Mouse (Mus musculus): ENCODE results near the gene Erp44. TPM values are rescaled to one million over a fixed set of nuclear protein-coding genes. Genes with fewer than 3 reads are reported as not detected.

The Erp44 gene
- polyA plus RNA-seq, 1 experiment from 2014 or later: 66.0 TPM

DNA sequence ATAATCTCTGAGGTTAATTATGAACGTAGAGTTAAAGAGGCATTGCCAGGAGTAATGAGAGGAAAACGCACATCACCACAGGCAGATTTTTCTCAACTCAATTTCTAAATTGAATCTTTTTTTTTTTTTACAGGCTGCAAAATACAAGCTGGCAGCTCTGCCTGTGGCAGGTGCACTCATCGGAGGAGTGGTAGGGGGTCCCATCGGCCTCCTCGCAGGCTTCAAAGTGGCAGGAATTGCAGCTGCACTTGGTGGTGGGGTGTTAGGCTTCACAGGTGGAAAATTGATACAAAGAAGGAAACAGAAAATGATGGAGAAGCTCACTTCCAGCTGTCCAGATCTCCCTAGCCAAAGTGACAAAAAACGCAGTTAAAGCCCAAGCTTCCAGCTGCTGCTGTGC, 98.0 kb downstream of the Erp44 start:
- H3K4me2 ChIP-seq (ENCODE audit: low read depth, low read length): no peak overlapping the region
- no peak overlapping the region for H3K4me3 ChIP-seq (ENCODE audit: low read depth, low read length)
- no peak overlapping the region for H3K27ac ChIP-seq (ENCODE audit: low read depth)
- H3K4me1 ChIP-seq (ENCODE audit: insufficient read depth): no peaks in the 10 kb centered on the region
- WGBS (ENCODE audit: insufficient replicate concordance): 78% methylated on average over 6 of the region's 6 CpGs
- no peaks in the 10 kb centered on the region for H3K9me3 ChIP-seq (ENCODE audit: low read length)
- peaks cover 13% of the 10 kb centered on the region for H3K36me3 ChIP-seq (replicated peaks; ENCODE audit: insufficient read depth, low read length)
- no peak for ATAC-seq
- DNase-seq: no peak
- H3K27me3 ChIP-seq (ENCODE audit: insufficient read depth, low read length): no peaks in the 10 kb centered on the region
- TF ChIP-seq CTCF (IDR thresholded peaks at IDR 0.05; ENCODE audit: low read depth) (no peak), EP300 (IDR thresholded peaks at IDR 0.05; ENCODE audit: low read depth) (no peak)
- H3K9ac ChIP-seq (replicated peaks): no peak overlapping the region

DNA sequence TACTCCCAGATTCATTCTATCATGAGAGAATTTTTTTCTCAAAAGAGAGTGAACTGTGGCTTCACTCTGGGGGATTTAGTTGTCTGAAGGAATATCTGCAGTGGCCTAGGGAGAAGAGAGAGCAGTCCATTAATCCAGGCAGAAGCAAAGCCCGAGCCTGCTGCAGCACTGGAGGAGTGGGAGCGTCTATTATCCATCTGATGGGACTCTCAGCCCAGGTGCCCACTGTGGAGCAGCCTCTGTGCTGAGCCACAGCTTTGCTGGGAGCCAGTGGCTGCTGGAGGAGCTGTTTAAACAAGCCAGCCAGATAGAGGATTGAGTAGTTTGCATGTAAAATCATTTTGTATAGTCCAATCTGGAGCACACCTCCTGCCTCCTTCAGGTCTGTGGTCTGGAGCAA, 98.4 kb downstream of the Erp44 start:
- H3K36me3 ChIP-seq (replicated peaks; ENCODE audit: insufficient read depth, low read length): peaks cover 13% of the 10 kb centered on the region
- ATAC-seq (no peak), DNase-seq (no peak)
- no peaks in the 10 kb centered on the region for H3K27me3 ChIP-seq (ENCODE audit: insufficient read depth, low read length)
- no peaks in the 10 kb centered on the region for H3K4me1 ChIP-seq (ENCODE audit: insufficient read depth)
- no peak for TF ChIP-seq CTCF (IDR thresholded peaks at IDR 0.05; ENCODE audit: low read depth)
- no peak for TF ChIP-seq EP300 (IDR thresholded peaks at IDR 0.05; ENCODE audit: low read depth)
- no peaks in the 10 kb centered on the region for H3K9me3 ChIP-seq (ENCODE audit: low read length)
- 75% methylated on average over 2 of the region's 2 CpGs for WGBS (ENCODE audit: insufficient replicate concordance)
- no peak overlapping the region for H3K27ac ChIP-seq (ENCODE audit: low read depth)
- H3K9ac ChIP-seq (replicated peaks): no peak overlapping the region
- H3K4me3 ChIP-seq (ENCODE audit: low read depth, low read length): no peak overlapping the region
- H3K4me2 ChIP-seq (ENCODE audit: low read depth, low read length): no peak overlapping the region

DNA sequence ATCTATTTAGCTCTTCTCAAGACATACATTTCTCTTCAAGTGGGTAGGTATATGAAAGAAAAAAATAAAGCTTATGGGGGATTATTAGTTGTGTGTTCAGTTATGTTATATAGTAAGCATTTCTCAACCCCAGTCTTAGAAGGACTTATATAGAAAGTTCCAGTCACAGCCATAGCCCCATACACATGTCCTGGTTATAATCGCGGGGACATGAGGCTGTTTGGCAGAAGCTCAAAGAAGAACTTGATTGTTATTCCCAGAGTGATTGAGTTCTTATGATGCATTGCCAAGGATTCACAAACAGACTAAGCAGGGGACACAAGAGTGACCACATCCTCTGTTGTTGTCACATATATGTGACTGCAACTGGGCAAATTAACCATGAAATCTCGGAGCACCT, 103.7 kb downstream of the Erp44 start:
- ATAC-seq (no peak), DNase-seq (no peak)
- H3K9me3 ChIP-seq (ENCODE audit: low read length): no peaks in the 10 kb centered on the region
- no peak overlapping the region for H3K4me3 ChIP-seq (ENCODE audit: low read depth, low read length)
- no peaks in the 10 kb centered on the region for H3K27me3 ChIP-seq (ENCODE audit: insufficient read depth, low read length)
- H3K9ac ChIP-seq (replicated peaks): no peak overlapping the region
- no peak overlapping the region for H3K4me2 ChIP-seq (ENCODE audit: low read depth, low read length)
- H3K36me3 ChIP-seq (replicated peaks; ENCODE audit: insufficient read depth, low read length): no peaks in the 10 kb centered on the region
- TF ChIP-seq CTCF (IDR thresholded peaks at IDR 0.05; ENCODE audit: low read depth): no peak
- 87% methylated on average over 3 of the region's 3 CpGs for WGBS (ENCODE audit: insufficient replicate concordance)
- no peaks in the 10 kb centered on the region for H3K4me1 ChIP-seq (ENCODE audit: insufficient read depth)
- no peak overlapping the region for H3K27ac ChIP-seq (ENCODE audit: low read depth)

DNA sequence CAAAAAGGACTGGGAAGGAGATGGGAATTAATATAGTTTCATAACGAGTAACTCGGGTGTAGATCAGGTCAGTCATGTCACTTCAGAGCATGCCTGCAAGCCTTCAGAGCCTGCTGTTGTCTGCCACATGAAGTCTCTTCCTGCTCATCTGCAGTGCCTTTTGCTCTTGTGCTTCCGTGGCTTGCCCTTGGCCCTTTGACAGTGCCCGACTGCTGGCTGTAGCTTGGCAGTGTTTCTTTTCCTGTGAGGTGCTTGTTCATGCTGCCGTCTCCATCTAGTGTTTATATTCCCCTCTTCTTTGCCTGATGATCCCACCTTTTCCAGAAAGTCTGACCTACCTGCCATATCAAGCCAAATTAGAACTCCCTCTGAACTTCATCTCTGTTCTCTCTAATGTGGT, 115.5 kb downstream of the Erp44 start:
- Histone ChIP-seq H3K4me2 (ENCODE audit: low read depth, low read length) (no peak overlapping the region), H3K9me3 (ENCODE audit: low read length) (no peaks in the 10 kb centered on the region), H3K4me3 (ENCODE audit: low read depth, low read length) (no peak overlapping the region), H3K9ac (replicated peaks) (no peak overlapping the region), H3K27me3 (ENCODE audit: insufficient read depth, low read length) (no peaks in the 10 kb centered on the region), H3K27ac (ENCODE audit: low read depth) (no peak overlapping the region), H3K36me3 (replicated peaks; ENCODE audit: insufficient read depth, low read length) (peaks cover 21% of the 10 kb centered on the region), H3K4me1 (ENCODE audit: insufficient read depth) (peaks cover 4% of the 10 kb centered on the region)
- 71% methylated on average over 5 of the region's 5 CpGs for WGBS (ENCODE audit: insufficient replicate concordance)
- no peak for TF ChIP-seq EP300 (IDR thresholded peaks at IDR 0.05; ENCODE audit: low read depth)
- no peak for TF ChIP-seq CTCF (IDR thresholded peaks at IDR 0.05; ENCODE audit: low read depth)
- no peak for DNase-seq
- no peak for ATAC-seq

DNA sequence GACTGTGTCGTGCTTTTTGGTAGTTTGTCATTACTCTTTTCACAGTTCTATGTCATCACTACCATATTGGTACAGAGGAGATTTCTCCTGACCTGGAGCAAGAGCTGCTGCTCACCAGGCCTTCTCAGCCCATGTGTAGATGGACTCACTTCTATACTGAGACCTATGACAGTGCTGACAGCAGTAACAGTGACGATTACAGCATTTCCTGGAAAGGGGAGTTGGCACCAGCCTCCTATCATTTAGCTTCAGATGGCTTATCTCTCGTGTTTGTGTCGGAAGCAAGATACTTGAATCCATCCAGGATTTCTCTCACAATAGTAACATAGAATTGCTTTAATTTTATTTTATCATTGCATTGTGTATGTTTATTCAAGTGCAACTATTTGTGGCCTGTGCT, 119.0 kb downstream of the Erp44 start:
- peaks cover 4% of the 10 kb centered on the region for H3K4me1 ChIP-seq (ENCODE audit: insufficient read depth)
- no peaks in the 10 kb centered on the region for H3K27me3 ChIP-seq (ENCODE audit: insufficient read depth, low read length)
- H3K9me3 ChIP-seq (ENCODE audit: low read length): no peaks in the 10 kb centered on the region
- ATAC-seq (peak; percentile 49; the same call in 1 of the 2 replicates), DNase-seq (no peak)
- peaks cover 16% of the 10 kb centered on the region for H3K36me3 ChIP-seq (replicated peaks; ENCODE audit: insufficient read depth, low read length)
- H3K27ac ChIP-seq (ENCODE audit: low read depth): no peak overlapping the region
- H3K4me2 ChIP-seq (ENCODE audit: low read depth, low read length): no peak overlapping the region
- 66% methylated on average over 4 of the region's 4 CpGs for WGBS (ENCODE audit: insufficient replicate concordance)
- H3K9ac ChIP-seq (replicated peaks): no peak overlapping the region
- no peak for TF ChIP-seq CTCF (IDR thresholded peaks at IDR 0.05; ENCODE audit: low read depth)
- TF ChIP-seq EP300 (IDR thresholded peaks at IDR 0.05; ENCODE audit: low read depth): 0 out of 2 replicates have a peak, but pooled peaks have one; percentile 25
- H3K4me3 ChIP-seq (ENCODE audit: low read depth, low read length): no peak overlapping the region

DNA sequence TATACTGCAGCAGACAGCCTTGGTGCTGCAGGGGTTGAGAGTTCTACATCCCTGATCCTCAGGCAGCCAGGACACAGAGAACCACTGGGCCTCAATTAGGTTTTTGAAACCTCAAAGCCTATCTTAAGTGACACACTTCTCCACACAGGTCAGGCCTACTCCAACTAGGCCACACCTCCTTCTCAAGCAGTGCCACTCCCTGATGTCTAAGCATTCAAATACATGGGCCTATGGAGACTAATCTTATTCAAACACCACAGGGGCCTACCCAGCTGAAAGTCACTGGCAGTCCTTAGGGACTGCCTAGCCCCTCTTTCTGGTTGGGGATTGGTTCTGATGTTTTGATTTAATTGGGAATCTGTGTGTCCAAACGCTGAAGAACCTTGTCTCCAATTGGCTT, 123.5 kb downstream of the Erp44 start:
- no peak for TF ChIP-seq EP300 (IDR thresholded peaks at IDR 0.05; ENCODE audit: low read depth)
- TF ChIP-seq CTCF (IDR thresholded peaks at IDR 0.05; ENCODE audit: low read depth): no peak
- H3K9me3 ChIP-seq (ENCODE audit: low read length): no peaks in the 10 kb centered on the region
- peaks cover 7% of the 10 kb centered on the region; the same call in 1 of the 2 replicates for H3K36me3 ChIP-seq (replicated peaks; ENCODE audit: insufficient read depth, low read length)
- H3K4me3 ChIP-seq (ENCODE audit: low read depth, low read length): no peak overlapping the region
- H3K4me2 ChIP-seq (ENCODE audit: low read depth, low read length): no peak overlapping the region
- H3K4me1 ChIP-seq (ENCODE audit: insufficient read depth): peaks cover 7% of the 10 kb centered on the region
- 83% methylated on average over 1 of the region's 1 CpGs for WGBS (ENCODE audit: insufficient replicate concordance)
- no peak for DNase-seq
- H3K9ac ChIP-seq (replicated peaks): no peak overlapping the region
- peak; percentile 57 for ATAC-seq
- H3K27ac ChIP-seq (ENCODE audit: low read depth): no peak overlapping the region
- no peaks in the 10 kb centered on the region for H3K27me3 ChIP-seq (ENCODE audit: insufficient read depth, low read length)

DNA sequence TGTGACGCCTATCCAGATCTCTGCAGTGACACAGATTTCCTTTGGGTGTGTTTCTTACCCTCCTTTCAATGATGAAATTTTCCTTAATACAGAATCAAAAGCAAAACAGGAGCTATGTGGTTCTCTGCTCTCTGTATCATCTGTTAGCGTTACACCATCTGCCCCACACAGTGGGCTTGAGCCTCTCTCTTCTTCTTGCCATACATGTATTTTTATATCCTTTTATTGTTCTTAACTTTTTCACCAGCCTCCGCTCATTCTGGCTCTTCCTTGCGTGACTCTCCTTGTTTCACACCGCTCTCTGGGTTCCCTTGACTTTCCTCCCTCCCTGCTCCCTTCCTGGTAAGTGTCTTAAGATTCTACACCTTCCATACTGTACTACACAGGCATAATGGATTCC, 126.1 kb downstream of the Erp44 start:
- Histone ChIP-seq H3K27me3 (ENCODE audit: insufficient read depth, low read length) (no peaks in the 10 kb centered on the region), H3K4me1 (ENCODE audit: insufficient read depth) (peaks cover 4% of the 10 kb centered on the region; the same call in 1 of the 2 replicates), H3K27ac (ENCODE audit: low read depth) (no peak overlapping the region), H3K4me3 (ENCODE audit: low read depth, low read length) (no peak overlapping the region), H3K4me2 (ENCODE audit: low read depth, low read length) (no peak overlapping the region), H3K9ac (replicated peaks) (no peak overlapping the region), H3K9me3 (ENCODE audit: low read length) (no peaks in the 10 kb centered on the region), H3K36me3 (replicated peaks; ENCODE audit: insufficient read depth, low read length) (no peaks in the 10 kb centered on the region; the same call in 1 of the 2 replicates)
- DNase-seq (no peak), ATAC-seq (no peak)
- WGBS (ENCODE audit: insufficient replicate concordance): 89% methylated on average over 5 of the region's 5 CpGs
- TF ChIP-seq EP300 (IDR thresholded peaks at IDR 0.05; ENCODE audit: low read depth) (no peak), CTCF (IDR thresholded peaks at IDR 0.05; ENCODE audit: low read depth) (no peak)

Data from liver, postnatal 0 days (tissue).